Mouse (Mus musculus) lung, embryonic 14.5 days (tissue): Measurements from ENCODE around the gene Dnajc2. TPM values are rescaled to one million over a fixed set of nuclear protein-coding genes. Genes with fewer than 3 reads are reported as not detected.
A peak's percentile ranks its signal among the peaks of the same experiment; 100 is the strongest.

Source experiments
- ATAC-seq: fragments of 200-750 bp; cut with Nextera tagmentation; 2 replicates; pipeline ENCODE4 v1.8.0; 2017; ENCODE audit warnings: mild to moderate bottlenecking, moderate TSS enrichment, moderate library complexity; ENCODE audit not compliant: insufficient read depth
- DNase-seq: peaks from one replicate; pipeline ENCODE4 v3.0.0-alpha.2; 2015
- H3K27ac ChIP-seq: fragments of 300-500 bp; sonication (generic); 2 replicates; pipeline ENCODE4 v1.5.1; 2014; ENCODE audit warnings: low read depth, mild to moderate bottlenecking, moderate library complexity
- H3K27me3 ChIP-seq: fragments of 300-500 bp; sonication (generic); 2 replicates; pipeline ENCODE4 v1.6.1; 2014; ENCODE audit warnings: low read length, control low read depth; ENCODE audit not compliant: insufficient read depth
- H3K36me3 ChIP-seq: fragments of 300-500 bp; sonication (generic); 2 replicates; pipeline ENCODE4 v1.6.1; 2014; ENCODE audit warnings: control low read depth; ENCODE audit not compliant: insufficient read depth
- H3K4me1 ChIP-seq: fragments of 300-500 bp; sonication (generic); 2 replicates; pipeline ENCODE4 v1.6.1; 2014; ENCODE audit warnings: antibody characterized with exemption, control low read depth; ENCODE audit not compliant: insufficient read depth
- H3K4me2 ChIP-seq: fragments of 300-500 bp; sonication (generic); 2 replicates; pipeline ENCODE4 v1.6.1; 2014; ENCODE audit warnings: mild to moderate bottlenecking
- H3K4me3 ChIP-seq: fragments of 300-500 bp; sonication (generic); 2 replicates; pipeline ENCODE4 v1.5.1; 2014; ENCODE audit warnings: low read depth, low read length
- H3K9ac ChIP-seq: fragments of 300-500 bp; sonication (generic); 2 replicates; pipeline ENCODE4 v1.6.1; 2014
- H3K9me3 ChIP-seq: fragments of 300-500 bp; sonication (generic); 2 replicates; pipeline ENCODE4 v1.6.1; 2016; ENCODE audit warnings: low read depth, low read length, control low read depth
- CTCF ChIP-seq: IDR thresholded peaks from 2 replicates; pipeline ENCODE4 v1.5.1; 2016; ENCODE audit warnings: antibody characterized with exemption, low read depth
- WGBS: fragments of 180-500 bp; shearing (Covaris S2); extraction: QIAGEN DNeasy Blood & Tissue Kit; methylation state at CpG from one replicate; pipeline ENCODE4 v1.1.7; 2014; 5-methylcytosine and 5-hydroxymethylcytosine counted together
- polyA plus RNA-seq: library from polyadenylated mRNA; unstranded; fragments of >200 nt; fragmentation: Nextera tagmentation; extraction: Ambion mirVana; gene quantifications from 2 replicates; pipeline ENCODE4 v1.2.1, GENCODE M21; 2014

Dnajc2 gene
- polyA plus RNA-seq, 1 experiment from 2014 or later, result 77.4 TPM

GRCm38 (mm10) chr5:21732930-21733329 is 52.1 kb downstream of the Dnajc2 start:
- DNase-seq (peak; percentile 82), ATAC-seq (peak; percentile 58)
- Histone ChIP-seq H3K4me3 (no peak overlapping the region), H3K36me3 (no peaks in the 10 kb centered on the region), H3K9ac (no peak overlapping the region), H3K4me1 (peaks cover 4% of the 10 kb centered on the region; the same call in 1 of the 2 replicates), H3K27me3 (no peaks in the 10 kb centered on the region), H3K9me3 (no peaks in the 10 kb centered on the region), H3K27ac (no peak overlapping the region), H3K4me2 (no peak overlapping the region)
- peak; percentile 80 for TF ChIP-seq CTCF
- 36% methylated on average over 8 of the region's 8 CpGs for WGBS

- H3K9me3 ChIP-seq, result no peaks in the 10 kb centered on the region
- WGBS, result 71% methylated on average over 3 of the region's 3 CpGs
- no peaks in the 10 kb centered on the region for H3K4me1 ChIP-seq
- H3K4me2 ChIP-seq, result no peak overlapping the region
- H3K9ac ChIP-seq, result no peak overlapping the region
- H3K27me3 ChIP-seq, result no peaks in the 10 kb centered on the region
- TF ChIP-seq CTCF, result no peak
- H3K36me3 ChIP-seq, result no peaks in the 10 kb centered on the region
- DNase-seq, result no peak
- H3K4me3 ChIP-seq, result no peak overlapping the region
- no peak for ATAC-seq
- no peak overlapping the region for H3K27ac ChIP-seq
Observed at GRCm38 (mm10) chr5:21732177-21732911, 52.7 kb downstream of the Dnajc2 start.

GRCm38 (mm10) chr5:21729107-21729506 is 55.9 kb downstream of the Dnajc2 start:
- H3K27ac ChIP-seq, result no peak overlapping the region
- ATAC-seq, result no peak

GRCm38 (mm10) chr5:21724872-21725271 is 60.2 kb downstream of the Dnajc2 start:
- H3K27ac ChIP-seq, result peak overlapping the region; percentile 42
- H3K27me3 ChIP-seq, result no peaks in the 10 kb centered on the region
- H3K9ac ChIP-seq, result no peak overlapping the region
- no peaks in the 10 kb centered on the region for H3K4me1 ChIP-seq
- peak; percentile 39 for DNase-seq
- no peaks in the 10 kb centered on the region for H3K36me3 ChIP-seq
- H3K4me2 ChIP-seq, result no peak overlapping the region
- 39% methylated on average over 7 of the region's 7 CpGs for WGBS
- TF ChIP-seq CTCF, result no peak
- H3K4me3 ChIP-seq, result no peak overlapping the region
- ATAC-seq, result peak; percentile 49; the same call in 1 of the 2 replicates
- no peaks in the 10 kb centered on the region for H3K9me3 ChIP-seq

More at GRCm38 (mm10) chr5:21729107-21729506, 55.9 kb downstream of the Dnajc2 start:
- Histone ChIP-seq H3K4me1 (no peaks in the 10 kb centered on the region), H3K4me2 (no peak overlapping the region), H3K9me3 (no peaks in the 10 kb centered on the region), H3K36me3 (no peaks in the 10 kb centered on the region), H3K4me3 (no peak overlapping the region), H3K9ac (no peak overlapping the region), H3K27me3 (no peaks in the 10 kb centered on the region)
- no peak for TF ChIP-seq CTCF
- WGBS, result 68% methylated on average over 5 of the region's 5 CpGs
- no peak for DNase-seq

GRCm38 (mm10) chr5:21724427-21724826 is 60.6 kb downstream of the Dnajc2 start:
- no peaks in the 10 kb centered on the region for H3K36me3 ChIP-seq
- H3K4me1 ChIP-seq, result no peaks in the 10 kb centered on the region
- no peak overlapping the region for H3K4me3 ChIP-seq
- WGBS, result 53% methylated on average over 1 of the region's 1 CpGs
- ATAC-seq (no peak), DNase-seq (no peak)
- H3K9ac ChIP-seq, result no peak overlapping the region
- H3K27ac ChIP-seq, result peak overlapping the region; percentile 42
- H3K4me2 ChIP-seq, result no peak overlapping the region
- no peaks in the 10 kb centered on the region for H3K27me3 ChIP-seq
- H3K9me3 ChIP-seq, result no peaks in the 10 kb centered on the region
- no peak for TF ChIP-seq CTCF

GRCm38 (mm10) chr5:21719209-21719608 is 65.8 kb downstream of the Dnajc2 start:
- no peak for TF ChIP-seq CTCF
- Histone ChIP-seq H3K4me3 (no peak overlapping the region), H3K27ac (no peak overlapping the region), H3K36me3 (no peaks in the 10 kb centered on the region), H3K4me2 (no peak overlapping the region), H3K9ac (no peak overlapping the region), H3K4me1 (no peaks in the 10 kb centered on the region), H3K27me3 (no peaks in the 10 kb centered on the region), H3K9me3 (no peaks in the 10 kb centered on the region)
- ATAC-seq, result no peak
- no peak for DNase-seq
- 93% methylated on average over 2 of the region's 2 CpGs for WGBS

GRCm38 (mm10) chr5:21718546-21718945 is 66.5 kb downstream of the Dnajc2 start:
- H3K27ac ChIP-seq, result no peak overlapping the region
- no peaks in the 10 kb centered on the region for H3K4me1 ChIP-seq

More at GRCm38 (mm10) chr5:21718546-21718945, 66.5 kb downstream of the Dnajc2 start:
- DNase-seq, result no peak
- H3K36me3 ChIP-seq, result no peaks in the 10 kb centered on the region
- WGBS, result 80% methylated on average over 5 of the region's 5 CpGs
- no peak for ATAC-seq
- no peak overlapping the region for H3K9ac ChIP-seq
- TF ChIP-seq CTCF, result no peak
- no peak overlapping the region for H3K4me2 ChIP-seq
- H3K27me3 ChIP-seq, result no peaks in the 10 kb centered on the region
- no peak overlapping the region for H3K4me3 ChIP-seq
- H3K9me3 ChIP-seq, result no peaks in the 10 kb centered on the region
